Mouse (Mus musculus) erythroblast, embryonic 14.5 days (primary cell): Measurements from ENCODE around the gene Asic1.

Source experiments
- GATA1 ChIP-seq: IDR thresholded peaks from 2 replicates; pipeline ENCODE4 v1.6.1; 2012; ENCODE audit warnings: low read length, inconsistent platforms, mixed read lengths
- TAL1 ChIP-seq: IDR thresholded peaks from 3 replicates; pipeline ENCODE4 v1.6.1; 2012; ENCODE audit warnings: low read length, inconsistent platforms, mixed read lengths

- TF ChIP-seq TAL1 (no peak), GATA1 (no peak)
Observed at GRCm38 (mm10) chr15:99650304-99650703, 19.9 kb upstream of the Asic1 start.
